In genomic region chr17:32424034-32424433, GRCm38 (mm10) we compare ENCODE assay signal across 15 mouse cellular contexts. TPM values are rescaled to one million over a fixed set of nuclear protein-coding genes. Genes with fewer than 3 reads are reported as not detected.
DNase-seq lines count a peak whose midpoint lies in the region; ATAC-seq lines count a peak whose summit lies in the region.
"Had no signal": no experiment of that assay in that cellular context is flagged by ENCODE, and none has a peak within 500 bp of the region (broad histone marks: within the 10 kb centered on the region; RNA-seq: fewer than 3 reads in every experiment).

TSS of gene Pglyrp2 (minus strand) at chr17:32424167.

- no peak for DNase-seq in heart, postnatal 10 days
- peak; percentile 84 for DNase-seq in CD4-positive helper T cell, adult 2 months (ENCODE audit: low read depth, low spot score)
- peak; percentile 63 for DNase-seq in splenic B cell, adult 2 months (ENCODE audit: low read depth, low spot score)
- no peak for DNase-seq in testis, postnatal 14 days (ENCODE audit: low spot score)
- no peak for DNase-seq in layer of hippocampus, postnatal 36 days
- DNase-seq: cerebellum, adult 8-10 months; gastrocnemius, adult 2 months; lung, postnatal 4 days had no signal

- whole genome bisulfite sequencing in heart, embryonic 16.5 days: 85% methylated on average over 2 of the region's 2 CpGs
- WGBS in forebrain, embryonic 12.5 days: 86% methylated on average over 2 of the region's 2 CpGs

- H3K4me2 ChIP-seq in heart, embryonic 16.5 days (ENCODE audit: low read depth, low read length): peak within 1 kb of the TSS; percentile 42; the same call in 1 of the 2 replicates
- no peak within 1 kb of the TSS for H3K4me2 ChIP-seq in forebrain, embryonic 12.5 days
- H3K4me2 ChIP-seq: heart, embryonic 12.5 days; hindbrain, embryonic 15.5 days; limb, embryonic 13.5 days had no signal

- no peak within 1 kb of the TSS; the same call in 1 of the 2 replicates for H3K27ac ChIP-seq in heart, embryonic 16.5 days (ENCODE audit: low read length)
- no peak within 1 kb of the TSS for H3K27ac ChIP-seq in forebrain, embryonic 12.5 days
- H3K27ac ChIP-seq: gastrocnemius, adult 2 months; hindbrain, embryonic 15.5 days; limb, embryonic 13.5 days had no signal

- H3K4me1 ChIP-seq in heart, embryonic 16.5 days (ENCODE audit: control insufficient read depth, insufficient read depth, low read length): no peaks in the 10 kb centered on the region
- H3K4me1 ChIP-seq in forebrain, embryonic 12.5 days: no peaks in the 10 kb centered on the region
- H3K4me1 ChIP-seq: heart, embryonic 12.5 days; hindbrain, embryonic 15.5 days; limb, embryonic 13.5 days had no signal

- H3K36me3 ChIP-seq in heart, embryonic 16.5 days (ENCODE audit: control insufficient read depth, insufficient read depth): no peaks in the 10 kb centered on the region
- H3K36me3 ChIP-seq in splenic B cell, adult 2 months (ENCODE audit: control insufficient read depth, insufficient read depth, low read length, poor library complexity, severe bottlenecking): 0 out of 2 replicates have a peak, but pooled peaks cover 4% of the 10 kb centered on the region
- no peaks in the 10 kb centered on the region for H3K36me3 ChIP-seq in forebrain, embryonic 12.5 days (replicated peaks)
- H3K36me3 ChIP-seq: heart, embryonic 12.5 days; hindbrain, embryonic 15.5 days; limb, embryonic 13.5 days had no signal

- H3K4me3 ChIP-seq in heart, embryonic 16.5 days (ENCODE audit: low read length): peak within 1 kb of the TSS; percentile 22; the same call in 1 of the 2 replicates
- H3K4me3 ChIP-seq in forebrain, embryonic 12.5 days (replicated peaks): no peak within 1 kb of the TSS
- H3K4me3 ChIP-seq: gastrocnemius, adult 2 months; heart, embryonic 12.5 days; hindbrain, embryonic 15.5 days; limb, embryonic 13.5 days; myocyte had no signal

- H3K9ac ChIP-seq in heart, embryonic 16.5 days (ENCODE audit: low read length): no peak within 1 kb of the TSS
- H3K9ac ChIP-seq in forebrain, embryonic 12.5 days: no peak within 1 kb of the TSS
- H3K9ac ChIP-seq: heart, embryonic 12.5 days; hindbrain, embryonic 15.5 days; limb, embryonic 13.5 days had no signal

- intact Hi-C loops in heart, postnatal 10 days (cut with DNase I): no loop called here

- H3K9me3 ChIP-seq in heart, embryonic 16.5 days (replicated peaks; ENCODE audit: control insufficient read depth, low read length): no peaks in the 10 kb centered on the region
- H3K9me3 ChIP-seq in forebrain, embryonic 12.5 days: no peaks in the 10 kb centered on the region
- H3K9me3 ChIP-seq: heart, embryonic 12.5 days; hindbrain, embryonic 15.5 days; limb, embryonic 13.5 days had no signal

- ATAC-seq in heart, embryonic 16.5 days (replicated peaks; ENCODE audit: extremely low read depth, insufficient read depth, low FRiP score): peak; percentile 83
- peak; percentile 91 to 94 for ATAC-seq in hematopoietic stem cell, adult 5-6 weeks (replicated peaks in 1 of 2; ENCODE audit: insufficient read depth in 1 of 2, low FRiP score in 2 of 2, low TSS enrichment in 1 of 2, low read depth in 1 of 2, poor library complexity in 2 of 2, severe bottlenecking in 2 of 2)
- ATAC-seq in forebrain, embryonic 12.5 days (ENCODE audit: low FRiP score): no peak

- H3K27me3 ChIP-seq in heart, embryonic 16.5 days (ENCODE audit: control insufficient read depth, insufficient read depth, low read length): no peaks in the 10 kb centered on the region
- H3K27me3 ChIP-seq in splenic B cell, adult 2 months (ENCODE audit: control insufficient read depth, insufficient read depth, low read length, poor library complexity, severe bottlenecking): no peaks in the 10 kb centered on the region
- H3K27me3 ChIP-seq in forebrain, embryonic 12.5 days: peaks cover 7% of the 10 kb centered on the region; the same call in 1 of the 2 replicates
- H3K27me3 ChIP-seq: hindbrain, embryonic 15.5 days; limb, embryonic 13.5 days had no signal

RNA-seq across cellular contexts. Expression of gene Pglyrp2, which starts in this region (rescaled TPM):
- 1.5 and 3.0 TPM in 2 replicates for polyA plus RNA-seq in heart, embryonic 16.5 days (2015; fragmentation: Nextera tagmentation; extraction: Ambion mirVana)
- total RNA-seq in heart, postnatal 10 days (2021): under 1 TPM in 1 of 2 experiments, not detected in 1; 0.29 TPM
- 57.8 and 80.3 TPM in 2 replicates for total RNA-seq in hematopoietic stem cell, adult 5-6 weeks (2017)
- polyA plus RNA-seq in forebrain, embryonic 12.5 days (2016; fragmentation: Nextera tagmentation; extraction: Ambion mirVana): not detected in 2 replicates
- not detected for total RNA-seq in layer of hippocampus, postnatal 36 days (2021)
- total RNA-seq: gastrocnemius, adult 2 months had no signal
- polyA plus RNA-seq: heart, embryonic 12.5 days; hindbrain, embryonic 15.5 days; myocyte had no signal

Comparison
In these comparisons a context has a peak if more than half of its experiments do, and no peak if none do; other contexts are left out.
1. RNA of gene Pglyrp2 (total RNA-seq): 57.8 to 80.3 TPM in hematopoietic stem cell, adult 5-6 weeks; 0.29 TPM in heart, postnatal 10 days and not detected in layer of hippocampus, postnatal 36 days; every median in the first group is over 10 times any median in the second.
2. DNase-seq: peak in CD4-positive helper T cell, adult 2 months (single experiment) and splenic B cell, adult 2 months (single experiment); none in heart, postnatal 10 days (0 of 2), testis, postnatal 14 days (single experiment) and layer of hippocampus, postnatal 36 days (0 of 2).